Mouse (Mus musculus): ENCODE results near the gene Gtf2f2.
A peak's percentile ranks its signal among the peaks of the same experiment; 100 is the strongest.

The Gtf2f2 gene

GRCm38 (mm10) chr14:76010102-76011061 is at the start of gene Gtf2f2:
TSS of gene Gtf2f2 (minus strand) at chr14:76010865.
- peak; percentile 97 for DNase-seq

- no peak for DNase-seq
Measured at GRCm38 (mm10) chr14:76059441-76059840, 48.8 kb upstream of the Gtf2f2 start.

- DNase-seq, result peak; percentile 65
Measured at GRCm38 (mm10) chr14:76053726-76054125, 43.1 kb upstream of the Gtf2f2 start.

GRCm38 (mm10) chr14:76051966-76052365 is 41.3 kb upstream of the Gtf2f2 start:
- DNase-seq, result no peak

DNA sequence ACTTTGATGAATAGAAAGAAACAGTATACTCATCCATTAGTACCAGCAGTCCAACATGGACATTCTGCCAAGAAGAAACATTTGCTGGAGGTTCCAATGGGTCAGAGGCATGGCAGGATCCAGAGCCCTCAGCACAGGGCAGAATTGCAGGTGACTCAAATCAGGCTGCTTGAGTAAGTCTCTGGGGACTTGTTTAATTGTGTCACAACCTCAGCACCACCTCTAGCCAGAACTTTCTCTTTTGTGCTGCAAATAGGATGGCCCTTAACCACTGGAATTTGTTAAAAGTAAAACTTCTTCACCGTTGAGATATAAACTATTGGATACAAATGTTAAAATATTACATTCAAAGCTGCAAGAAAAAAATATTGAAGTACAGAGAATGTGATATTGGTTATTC is 35.1 kb upstream of the Gtf2f2 start:
- no peak for DNase-seq

- peak; percentile 12 for DNase-seq
Measured at GRCm38 (mm10) chr14:76044164-76044557, 33.5 kb upstream of the Gtf2f2 start.

DNA sequence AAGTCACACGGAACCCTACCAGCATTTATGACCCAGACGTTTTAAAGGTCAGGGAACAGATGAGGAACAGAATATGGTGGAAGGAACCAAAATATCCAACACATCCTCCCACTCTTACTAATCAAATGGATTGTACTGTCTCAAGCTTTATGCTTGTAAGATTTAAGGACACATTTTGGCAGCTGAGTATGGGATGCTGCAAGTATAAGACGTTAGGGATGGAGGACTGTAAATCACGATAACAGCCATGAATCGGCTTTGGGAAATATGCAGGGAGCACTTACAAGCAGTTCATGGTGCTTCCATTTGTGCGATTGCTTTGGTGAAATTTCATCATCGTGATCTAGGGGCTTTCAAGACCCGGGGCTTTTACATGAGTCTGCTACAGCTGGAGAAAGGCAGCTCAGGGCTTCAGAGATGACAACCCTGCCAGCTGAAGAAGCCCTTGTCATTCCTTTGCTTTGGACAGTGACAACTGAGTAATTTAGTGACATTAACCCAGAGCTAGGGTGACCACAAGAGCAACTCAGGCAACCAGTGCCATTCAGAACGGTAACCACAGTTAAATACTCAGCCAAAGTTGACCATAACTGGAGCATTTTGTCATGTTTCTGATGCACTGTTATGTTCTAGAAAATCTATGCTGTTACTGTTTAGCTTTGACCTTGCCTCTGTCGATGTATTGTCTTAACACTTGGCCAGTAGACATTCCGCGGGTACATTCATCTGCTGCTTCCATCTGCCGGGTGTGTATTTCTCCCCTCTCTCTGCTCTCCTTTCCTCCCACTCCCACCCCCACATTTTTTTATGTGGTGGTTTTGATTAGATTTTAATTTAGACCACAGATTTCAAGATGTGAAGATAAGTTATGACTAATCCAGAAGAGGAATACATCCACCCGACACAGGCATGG is 32.8 kb upstream of the Gtf2f2 start:
- DNase-seq, result no peak

GRCm38 (mm10) chr14:76033221-76033637 is 22.6 kb upstream of the Gtf2f2 start:
- peak; percentile 83 for DNase-seq

DNA sequence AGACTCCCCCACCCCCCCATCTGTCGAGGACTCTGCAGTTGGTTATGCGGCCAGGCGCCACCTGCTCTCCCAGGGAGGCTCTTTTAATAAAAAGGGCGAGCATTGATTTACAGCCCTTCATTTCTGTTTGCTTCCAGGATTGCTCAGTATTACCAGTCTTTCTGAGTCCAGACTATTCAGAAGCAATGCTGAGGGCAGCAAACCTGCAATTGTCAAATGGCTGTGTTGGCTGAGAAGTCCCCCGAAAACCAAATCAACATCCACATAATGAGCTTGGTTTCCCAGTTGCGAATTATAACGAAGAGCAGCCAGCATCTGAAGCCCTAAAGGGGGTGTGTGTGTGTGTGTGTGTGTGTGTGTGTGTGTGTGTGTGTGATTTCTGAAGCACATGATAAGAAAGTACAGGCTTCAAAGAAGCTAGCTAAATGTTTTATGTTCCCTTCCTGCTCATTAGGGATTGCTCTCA is 22.0 kb upstream of the Gtf2f2 start:
- DNase-seq, result no peak

DNA sequence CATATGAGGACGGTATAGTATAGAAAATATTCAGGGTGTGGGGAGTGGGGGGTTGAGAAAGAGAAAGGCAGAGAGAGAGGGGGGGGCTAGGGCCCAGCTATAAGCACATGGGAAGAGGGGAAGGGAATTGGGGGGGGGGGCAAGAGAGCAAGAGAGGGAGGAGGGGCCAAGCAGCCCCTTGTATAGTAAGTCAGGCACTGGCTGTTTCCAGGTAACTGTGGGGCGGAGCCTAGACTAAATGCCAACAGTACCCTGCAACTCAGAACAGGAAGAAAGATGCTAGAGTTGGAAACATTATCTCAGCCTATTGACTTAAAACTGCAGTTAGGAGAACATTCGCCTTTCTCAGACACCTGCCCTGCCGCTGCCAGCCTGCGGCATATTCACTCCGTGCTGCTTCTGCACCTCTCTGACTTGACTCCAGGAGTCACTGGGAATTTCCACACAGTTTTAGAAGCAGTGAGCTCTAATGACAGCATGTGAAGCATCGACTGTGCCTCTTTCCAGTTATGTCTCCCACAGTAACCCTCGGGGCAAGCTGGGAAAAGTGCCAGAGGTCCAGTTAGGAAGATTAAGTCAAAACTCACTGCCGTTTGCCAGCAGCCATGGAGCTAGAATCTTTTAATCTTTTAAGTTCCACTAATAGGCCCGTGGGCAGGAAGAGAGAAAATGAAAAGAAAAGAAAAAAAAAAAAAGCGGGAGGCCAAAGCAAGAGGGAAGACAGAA is 20.6 kb upstream of the Gtf2f2 start:
- peak; percentile 83 for DNase-seq

GRCm38 (mm10) chr14:76024641-76025040 is 14.0 kb upstream of the Gtf2f2 start:
- no peak for DNase-seq

- DNase-seq, result no peak
Measured at GRCm38 (mm10) chr14:76020927-76021719, 10.5 kb upstream of the Gtf2f2 start.

GRCm38 (mm10) chr14:76020259-76020785 is 9.7 kb upstream of the Gtf2f2 start:
- no peak for DNase-seq

DNA sequence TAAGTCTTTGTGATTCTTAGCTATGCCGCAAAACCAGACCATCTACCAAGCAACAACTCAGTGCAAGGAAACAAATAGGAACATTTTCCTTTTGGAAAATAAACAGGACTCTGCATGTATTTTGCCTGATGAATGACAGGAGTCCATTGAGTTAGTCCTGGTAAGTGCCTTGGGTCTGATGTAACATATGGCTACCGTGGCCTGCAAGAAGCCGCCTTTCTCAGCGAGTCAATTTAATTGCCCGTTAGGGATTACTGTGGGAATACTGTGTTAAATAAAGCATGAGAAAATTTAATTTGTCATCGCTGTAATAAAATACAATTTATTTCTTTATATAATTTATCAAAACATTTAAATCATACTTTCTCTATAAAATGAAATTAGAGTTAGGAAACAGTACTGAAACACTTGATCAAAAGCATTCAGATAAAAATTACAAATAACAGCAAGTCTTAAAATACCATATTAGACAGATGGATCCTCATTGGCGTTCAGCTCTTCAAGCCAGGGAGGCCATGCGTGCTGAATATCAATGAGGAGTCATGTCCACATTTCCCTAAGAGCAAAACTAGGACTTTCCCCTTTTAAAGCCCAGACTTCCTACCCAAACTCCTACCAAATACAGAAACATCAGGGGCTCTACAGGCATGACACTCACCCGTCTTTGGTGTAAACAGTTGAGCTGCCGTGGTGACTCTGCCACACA is 7.3 kb upstream of the Gtf2f2 start:
- DNase-seq, result peak; percentile 58

- DNase-seq, result no peak
Measured at GRCm38 (mm10) chr14:76014331-76014730, 3.7 kb upstream of the Gtf2f2 start.

- no peak for DNase-seq
Measured at GRCm38 (mm10) chr14:76011062-76011457, 395 bp upstream of the Gtf2f2 start.

- DNase-seq, result peak; percentile 67
Measured at GRCm38 (mm10) chr14:76009185-76009584, 1.5 kb downstream of the Gtf2f2 start.

DNA sequence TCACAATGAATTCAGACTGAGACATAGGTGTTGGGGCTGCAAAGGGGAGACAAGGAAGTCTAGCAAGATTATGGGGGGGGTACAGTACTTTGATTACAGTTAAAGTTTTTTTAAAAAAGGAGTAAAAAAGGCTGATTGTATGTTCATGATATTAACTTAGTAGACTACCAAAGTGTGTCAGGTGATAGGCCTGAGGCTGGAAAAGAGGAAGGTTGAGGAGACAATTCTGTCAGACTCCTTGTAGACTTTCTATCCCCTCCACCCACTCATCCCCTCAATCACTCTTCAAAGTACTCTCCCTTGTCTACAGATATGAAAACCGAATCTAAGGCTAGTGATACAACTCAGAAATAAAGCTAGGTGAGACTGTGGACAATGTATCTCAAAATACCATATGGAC is 2.5 kb downstream of the Gtf2f2 start:
- DNase-seq, result no peak

DNA sequence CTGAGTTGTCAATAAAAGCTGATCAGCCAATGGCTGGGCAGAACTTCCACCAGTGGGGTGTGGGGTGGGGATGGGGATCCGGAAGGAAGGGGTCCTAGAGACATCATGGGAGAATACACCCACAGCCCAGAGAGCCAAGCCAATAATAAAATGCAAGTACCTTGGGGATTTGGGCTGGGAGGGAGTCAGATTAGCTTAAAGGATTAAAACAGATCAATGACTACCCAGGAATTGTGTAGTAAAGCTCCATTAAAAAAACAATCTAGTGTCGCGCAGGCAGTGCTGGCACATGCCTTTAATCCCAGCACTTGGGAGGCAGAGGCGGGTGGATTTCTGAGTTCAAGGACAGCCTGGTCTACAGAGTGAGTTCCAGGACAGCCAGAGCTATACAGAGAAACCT is 5.7 kb downstream of the Gtf2f2 start:
- DNase-seq, result peak; percentile 69

DNA sequence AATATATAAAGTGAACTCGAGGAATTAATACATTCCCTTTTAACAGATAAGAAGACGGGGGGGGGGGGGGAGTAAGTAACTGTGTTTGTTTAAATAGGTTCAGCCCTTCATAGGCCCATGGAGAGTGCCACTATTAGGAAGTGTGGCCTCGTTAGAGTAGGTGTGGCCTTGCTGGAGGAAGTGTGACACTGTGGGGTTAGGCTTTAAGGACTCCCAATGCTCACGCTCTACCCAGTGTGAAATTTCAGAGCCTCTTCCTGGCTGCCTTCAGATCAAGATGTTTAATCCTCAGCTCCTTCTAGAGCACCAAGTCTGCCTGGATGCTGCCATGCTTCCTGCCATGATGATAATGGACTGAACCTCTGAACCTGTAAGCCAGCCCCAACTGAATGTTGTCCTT is 8.9 kb downstream of the Gtf2f2 start:
- DNase-seq, result no peak

GRCm38 (mm10) chr14:75998082-75998481 is 12.6 kb downstream of the Gtf2f2 start:
- no peak for DNase-seq
